Mouse (Mus musculus): ENCODE data around the gene Dock2. TPM values are rescaled to one million over a fixed set of nuclear protein-coding genes. Genes with fewer than 3 reads are reported as not detected.

Gene Dock2
- polyA plus RNA-seq, 1 experiment from 2014 or later: 3.9 TPM

- WGBS (ENCODE audit: insufficient replicate concordance): 81% methylated on average over 4 of the region's 4 CpGs
- no peaks in the 10 kb centered on the region for H3K4me1 ChIP-seq (ENCODE audit: insufficient read depth)
Observed at GRCm38 (mm10) chr11:34759582-34759981, 24.1 kb downstream of the Dock2 start.

GRCm38 (mm10) chr11:34741081-34741480, 42.6 kb downstream of the Dock2 start:
- Histone ChIP-seq H3K4me2 (ENCODE audit: low read depth, low read length) (no peak overlapping the region), H3K4me1 (ENCODE audit: insufficient read depth) (no peaks in the 10 kb centered on the region), H3K9me3 (ENCODE audit: low read length) (no peaks in the 10 kb centered on the region), H3K27me3 (ENCODE audit: insufficient read depth, low read length) (no peaks in the 10 kb centered on the region), H3K4me3 (ENCODE audit: low read depth, low read length) (no peak overlapping the region), H3K36me3 (replicated peaks; ENCODE audit: insufficient read depth, low read length) (no peaks in the 10 kb centered on the region), H3K9ac (replicated peaks) (no peak overlapping the region), H3K27ac (ENCODE audit: low read depth) (no peak overlapping the region)
- TF ChIP-seq EP300 (IDR thresholded peaks at IDR 0.05; ENCODE audit: low read depth) (no peak), CTCF (IDR thresholded peaks at IDR 0.05; ENCODE audit: low read depth) (no peak)
- ATAC-seq: no peak
- DNase-seq: no peak
- 47% methylated on average over 1 of the region's 1 CpGs for WGBS (ENCODE audit: insufficient replicate concordance)

More at GRCm38 (mm10) chr11:34759582-34759981, 24.1 kb downstream of the Dock2 start:
- no peak overlapping the region for H3K4me2 ChIP-seq (ENCODE audit: low read depth, low read length)
- ATAC-seq (no peak), DNase-seq (no peak)
- H3K36me3 ChIP-seq (replicated peaks; ENCODE audit: insufficient read depth, low read length): no peaks in the 10 kb centered on the region
- no peak overlapping the region for H3K27ac ChIP-seq (ENCODE audit: low read depth)
- no peak overlapping the region for H3K9ac ChIP-seq (replicated peaks)
- no peaks in the 10 kb centered on the region for H3K9me3 ChIP-seq (ENCODE audit: low read length)
- H3K27me3 ChIP-seq (ENCODE audit: insufficient read depth, low read length): no peaks in the 10 kb centered on the region
- H3K4me3 ChIP-seq (ENCODE audit: low read depth, low read length): no peak overlapping the region
- TF ChIP-seq EP300 (IDR thresholded peaks at IDR 0.05; ENCODE audit: low read depth): no peak

DNA sequence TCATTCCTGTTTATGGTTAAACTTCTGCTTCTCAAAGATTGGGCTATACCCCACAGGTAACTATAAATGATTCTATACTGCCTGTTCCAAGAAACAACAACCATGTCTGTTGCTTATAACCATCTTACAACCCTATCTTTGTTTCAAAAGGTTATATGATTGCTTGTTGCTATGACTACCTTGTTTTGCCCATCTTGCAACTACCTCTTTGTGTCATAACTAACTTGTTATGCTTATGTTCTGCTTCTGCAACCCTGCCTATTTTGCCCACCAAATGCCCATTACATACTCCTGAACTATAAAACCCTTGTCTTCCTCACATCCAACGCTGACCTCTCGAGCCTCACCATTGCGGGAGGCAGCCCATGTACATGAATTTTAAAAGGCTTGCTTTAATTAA, 43.9 kb downstream of the Dock2 start:
- Histone ChIP-seq H3K9me3 (ENCODE audit: low read length) (no peaks in the 10 kb centered on the region), H3K4me1 (ENCODE audit: insufficient read depth) (no peaks in the 10 kb centered on the region), H3K4me3 (ENCODE audit: low read depth, low read length) (no peak overlapping the region), H3K4me2 (ENCODE audit: low read depth, low read length) (no peak overlapping the region), H3K9ac (replicated peaks) (no peak overlapping the region), H3K27me3 (ENCODE audit: insufficient read depth, low read length) (no peaks in the 10 kb centered on the region), H3K27ac (ENCODE audit: low read depth) (no peak overlapping the region), H3K36me3 (replicated peaks; ENCODE audit: insufficient read depth, low read length) (no peaks in the 10 kb centered on the region)
- TF ChIP-seq CTCF (IDR thresholded peaks at IDR 0.05; ENCODE audit: low read depth) (no peak), EP300 (IDR thresholded peaks at IDR 0.05; ENCODE audit: low read depth) (no peak)
- no peak for DNase-seq
- ATAC-seq: no peak
- WGBS (ENCODE audit: insufficient replicate concordance): 85% methylated on average over 3 of the region's 3 CpGs

- Histone ChIP-seq H3K9ac (replicated peaks) (no peak overlapping the region), H3K4me1 (ENCODE audit: insufficient read depth) (no peaks in the 10 kb centered on the region), H3K9me3 (ENCODE audit: low read length) (no peaks in the 10 kb centered on the region), H3K4me2 (ENCODE audit: low read depth, low read length) (no peak overlapping the region), H3K4me3 (ENCODE audit: low read depth, low read length) (no peak overlapping the region), H3K27me3 (ENCODE audit: insufficient read depth, low read length) (no peaks in the 10 kb centered on the region), H3K27ac (ENCODE audit: low read depth) (no peak overlapping the region), H3K36me3 (replicated peaks; ENCODE audit: insufficient read depth, low read length) (no peaks in the 10 kb centered on the region)
- DNase-seq (no peak), ATAC-seq (no peak)
- WGBS (ENCODE audit: insufficient replicate concordance): 76% methylated on average over 1 of the region's 1 CpGs
- TF ChIP-seq CTCF (IDR thresholded peaks at IDR 0.05; ENCODE audit: low read depth) (no peak), EP300 (IDR thresholded peaks at IDR 0.05; ENCODE audit: low read depth) (no peak)
Observed at GRCm38 (mm10) chr11:34738945-34739344, 44.7 kb downstream of the Dock2 start.

DNA sequence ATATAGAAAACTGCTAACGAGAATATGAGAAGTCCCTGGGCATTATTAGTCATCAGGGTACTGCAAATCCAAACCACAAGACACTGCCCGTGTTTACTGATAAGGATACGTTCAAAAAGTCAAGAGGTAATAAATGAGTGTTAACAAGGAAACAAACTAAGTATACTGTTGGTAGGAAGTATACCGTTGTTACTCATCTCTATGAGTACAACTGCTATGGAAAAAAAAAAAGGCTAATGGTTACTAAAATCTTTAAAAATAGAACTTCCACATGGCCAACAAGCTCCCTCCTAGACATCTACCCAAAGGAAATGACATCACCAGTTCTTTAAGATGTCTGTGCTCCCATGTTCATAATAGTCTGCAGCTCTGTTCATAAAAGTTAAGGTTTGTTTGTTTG, 46.5 kb downstream of the Dock2 start:
- H3K9ac ChIP-seq (replicated peaks): no peak overlapping the region
- DNase-seq: no peak
- TF ChIP-seq EP300 (IDR thresholded peaks at IDR 0.05; ENCODE audit: low read depth) (no peak), CTCF (IDR thresholded peaks at IDR 0.05; ENCODE audit: low read depth) (no peak)
- no peaks in the 10 kb centered on the region for H3K9me3 ChIP-seq (ENCODE audit: low read length)
- H3K27me3 ChIP-seq (ENCODE audit: insufficient read depth, low read length): no peaks in the 10 kb centered on the region
- no peak overlapping the region for H3K27ac ChIP-seq (ENCODE audit: low read depth)
- H3K4me2 ChIP-seq (ENCODE audit: low read depth, low read length): no peak overlapping the region
- H3K4me3 ChIP-seq (ENCODE audit: low read depth, low read length): no peak overlapping the region
- ATAC-seq: no peak
- H3K4me1 ChIP-seq (ENCODE audit: insufficient read depth): no peaks in the 10 kb centered on the region
- WGBS (ENCODE audit: insufficient replicate concordance): 36% methylated on average over 4 of the region's 4 CpGs
- H3K36me3 ChIP-seq (replicated peaks; ENCODE audit: insufficient read depth, low read length): no peaks in the 10 kb centered on the region

GRCm38 (mm10) chr11:34734033-34734432, 49.7 kb downstream of the Dock2 start:
- Histone ChIP-seq H3K4me2 (ENCODE audit: low read depth, low read length) (no peak overlapping the region), H3K27ac (ENCODE audit: low read depth) (no peak overlapping the region), H3K4me1 (ENCODE audit: insufficient read depth) (no peaks in the 10 kb centered on the region), H3K4me3 (ENCODE audit: low read depth, low read length) (no peak overlapping the region), H3K36me3 (replicated peaks; ENCODE audit: insufficient read depth, low read length) (peaks cover 4% of the 10 kb centered on the region; the same call in 1 of the 2 replicates), H3K9me3 (ENCODE audit: low read length) (no peaks in the 10 kb centered on the region), H3K27me3 (ENCODE audit: insufficient read depth, low read length) (no peaks in the 10 kb centered on the region), H3K9ac (replicated peaks) (no peak overlapping the region)
- 55% methylated on average over 3 of the region's 3 CpGs for WGBS (ENCODE audit: insufficient replicate concordance)
- ATAC-seq: no peak
- no peak for DNase-seq
- TF ChIP-seq CTCF (IDR thresholded peaks at IDR 0.05; ENCODE audit: low read depth) (no peak), EP300 (IDR thresholded peaks at IDR 0.05; ENCODE audit: low read depth) (no peak)

DNA sequence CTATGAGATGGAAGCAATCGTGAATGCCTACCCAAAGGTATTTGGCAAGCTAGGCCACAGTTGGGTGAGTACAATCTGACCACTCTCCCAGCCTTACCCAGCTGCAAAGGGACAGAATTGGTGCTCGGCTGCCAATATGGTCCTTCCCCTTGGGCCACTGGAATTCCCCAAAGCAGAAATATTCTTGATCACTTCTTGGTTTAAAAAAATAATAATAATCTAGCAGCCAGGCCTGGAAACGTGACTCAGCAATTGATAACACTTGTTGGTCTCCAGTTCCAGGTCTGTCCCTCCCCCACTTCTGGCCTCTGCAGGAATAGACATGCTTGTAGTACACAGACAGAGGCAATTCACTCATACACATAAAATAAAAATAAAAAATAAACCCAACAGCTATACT, 56.2 kb downstream of the Dock2 start:
- Histone ChIP-seq H3K9ac (replicated peaks) (no peak overlapping the region), H3K27ac (ENCODE audit: low read depth) (no peak overlapping the region), H3K4me3 (ENCODE audit: low read depth, low read length) (no peak overlapping the region), H3K9me3 (ENCODE audit: low read length) (no peaks in the 10 kb centered on the region), H3K4me2 (ENCODE audit: low read depth, low read length) (no peak overlapping the region), H3K27me3 (ENCODE audit: insufficient read depth, low read length) (no peaks in the 10 kb centered on the region), H3K36me3 (replicated peaks; ENCODE audit: insufficient read depth, low read length) (peaks cover 8% of the 10 kb centered on the region; the same call in 1 of the 2 replicates), H3K4me1 (ENCODE audit: insufficient read depth) (no peaks in the 10 kb centered on the region)
- TF ChIP-seq CTCF (IDR thresholded peaks at IDR 0.05; ENCODE audit: low read depth): no peak
- TF ChIP-seq EP300 (IDR thresholded peaks at IDR 0.05; ENCODE audit: low read depth): peak; percentile 7; the same call in 1 of the 2 replicates
- ATAC-seq (peak; percentile 55), DNase-seq (peak; percentile 7)
- WGBS (ENCODE audit: insufficient replicate concordance): 63% methylated on average over 3 of the region's 3 CpGs

Measured in liver, postnatal 0 days (tissue).